Comparison of ENCODE assay signal across 12 mouse cellular contexts in genomic region chr17:71256806-71257536, GRCm38 (mm10). TPM values are rescaled to one million over a fixed set of nuclear protein-coding genes. Genes with fewer than 3 reads are reported as not detected.
A peak's percentile ranks its signal among the peaks of the same experiment; 100 is the strongest.
DNase-seq lines count a peak whose midpoint lies in the region; ATAC-seq and TF ChIP-seq lines count a peak whose summit lies in the region.
"Had no signal": no experiment of that assay in that cellular context is flagged by ENCODE, and none has a peak within 500 bp of the region (broad histone marks: within the 10 kb centered on the region; RNA-seq: fewer than 3 reads in every experiment).

No protein-coding gene starts in this region.

- no peaks in the 10 kb centered on the region for H3K9me3 ChIP-seq in G1E (replicated peaks)
- no peaks in the 10 kb centered on the region for H3K9me3 ChIP-seq in heart, embryonic 16.5 days (replicated peaks; ENCODE audit: control insufficient read depth, low read length)
- H3K9me3 ChIP-seq in forebrain, embryonic 12.5 days = no peaks in the 10 kb centered on the region

- H3K27ac ChIP-seq in heart, embryonic 16.5 days (ENCODE audit: low read length) = peak overlapping the region; percentile 40
- H3K27ac ChIP-seq in forebrain, embryonic 12.5 days = no peak overlapping the region
- H3K27ac ChIP-seq: hindbrain, embryonic 14.5 days had no signal

- peaks cover 90% of the 10 kb centered on the region for H3K4me1 ChIP-seq in G1E (ENCODE audit: insufficient read depth, low read depth, low read length)
- H3K4me1 ChIP-seq in heart, embryonic 16.5 days (ENCODE audit: control insufficient read depth, insufficient read depth, low read length) = peaks cover 37% of the 10 kb centered on the region
- H3K4me1 ChIP-seq in lung, adult 2 months (ENCODE audit: control insufficient read depth, insufficient read depth, low read length) = no peaks in the 10 kb centered on the region; the same call in 1 of the 2 replicates
- no peaks in the 10 kb centered on the region for H3K4me1 ChIP-seq in forebrain, embryonic 12.5 days

- WGBS in heart, embryonic 16.5 days = 54% methylated on average over 13 of the region's 13 CpGs
- 69% methylated on average over 13 of the region's 13 CpGs for WGBS in lung, adult 2 months
- 92% methylated on average over 13 of the region's 13 CpGs for WGBS in forebrain, embryonic 12.5 days

- H3K36me3 ChIP-seq in G1E (replicated peaks) = peaks cover 81% of the 10 kb centered on the region
- H3K36me3 ChIP-seq in heart, embryonic 16.5 days (ENCODE audit: control insufficient read depth, insufficient read depth) = no peaks in the 10 kb centered on the region
- 0 out of 2 replicates have a peak, but pooled peaks cover 4% of the 10 kb centered on the region for H3K36me3 ChIP-seq in forebrain, embryonic 12.5 days (replicated peaks)

- intact Hi-C loops in heart, postnatal 25 days (cut with DNase I) = no loop called here

- H3K9ac ChIP-seq in heart, embryonic 16.5 days (ENCODE audit: low read length) = 0 out of 2 replicates have a peak overlapping the region, but pooled peaks have one; percentile 18
- H3K9ac ChIP-seq in forebrain, embryonic 12.5 days = no peak overlapping the region
- H3K9ac ChIP-seq: hindbrain, embryonic 14.5 days had no signal

- no peaks in the 10 kb centered on the region for H3K27me3 ChIP-seq in G1E (ENCODE audit: insufficient read depth, low read length)
- no peaks in the 10 kb centered on the region for H3K27me3 ChIP-seq in heart, embryonic 16.5 days (ENCODE audit: control insufficient read depth, insufficient read depth, low read length)
- no peaks in the 10 kb centered on the region for H3K27me3 ChIP-seq in forebrain, embryonic 12.5 days

- TF ChIP-seq CTCF in G1E (IDR thresholded peaks at IDR 0.05; ENCODE audit: low read depth, low read length) = no peak
- no peak for TF ChIP-seq CTCF in lung, adult 2 months (IDR thresholded peaks at IDR 0.05; ENCODE audit: insufficient read depth, low read length)

- H3K4me2 ChIP-seq in heart, embryonic 16.5 days (ENCODE audit: low read depth, low read length) = no peak overlapping the region
- H3K4me2 ChIP-seq in forebrain, embryonic 12.5 days = no peak overlapping the region
- H3K4me2 ChIP-seq: hindbrain, embryonic 14.5 days had no signal

- peak; percentile 16; the same call in 1 of the 2 replicates for ATAC-seq in G1E (ENCODE audit: extremely low read depth, insufficient number of reproducible peaks, low FRiP score, poor library complexity, severe bottlenecking)
- ATAC-seq in heart, embryonic 16.5 days (replicated peaks; ENCODE audit: extremely low read depth, insufficient read depth, low FRiP score) = peak; percentile 58
- ATAC-seq in megakaryocyte progenitor cell, adult 5-6 weeks (replicated peaks; ENCODE audit: poor library complexity) = peak; percentile 56
- no peak for ATAC-seq in forebrain, embryonic 12.5 days (ENCODE audit: low FRiP score)

- peak overlapping the region; percentile 74; the same call in 1 of the 2 replicates for H3K4me3 ChIP-seq in G1E (ENCODE audit: low read depth, low read length)
- H3K4me3 ChIP-seq in heart, embryonic 16.5 days (ENCODE audit: low read length) = no peak overlapping the region
- no peak overlapping the region for H3K4me3 ChIP-seq in lung, adult 2 months (replicated peaks; ENCODE audit: extremely low read depth, low read depth, low read length)
- no peak overlapping the region for H3K4me3 ChIP-seq in forebrain, embryonic 12.5 days (replicated peaks)

- peak; percentile 96 for DNase-seq in heart, adult 11 months
- no peak for DNase-seq in heart, postnatal 25 days (ENCODE audit: low spot score)
- DNase-seq in G1E (ENCODE audit: low spot score) = peak; percentile 55
- DNase-seq in urinary bladder, postnatal 14 days (ENCODE audit: low spot score) = no peak
- DNase-seq in lung, adult 2 months = no peak
- DNase-seq: adrenal gland, adult 8-10 months; cerebellum, adult 9-11 months; kidney, postnatal 10 days had no signal

- TF ChIP-seq POLR2A in lung, adult 2 months (IDR thresholded peaks at IDR 0.05; ENCODE audit: borderline replicate concordance, extremely low read depth, low read depth, low read length) = no peak

RNA-seq across cellular contexts. Expression of gene Emilin2, which starts 54.8 kb away (rescaled TPM):
- 10 to 100 TPM; 64.3 to 73.1 TPM for total RNA-seq in heart, postnatal 25 days (2021)
- total RNA-seq in G1E (2014; fragmentation: Nextera tagmentation) = 80.3 and 81.3 TPM in 2 replicates
- total RNA-seq in G1E (2017) = 137 and 170 TPM in 2 replicates
- 106 and 131 TPM in 2 replicates for polyA plus RNA-seq in G1E (2012)
- polyA plus RNA-seq in heart, embryonic 16.5 days (2015; fragmentation: Nextera tagmentation; extraction: Ambion mirVana) = 35.5 and 38.7 TPM in 2 replicates
- 14.6 and 16.3 TPM in 2 replicates for total RNA-seq in megakaryocyte progenitor cell, adult 5-6 weeks (2015)
- 20.0 and 23.5 TPM in 2 replicates for total RNA-seq in megakaryocyte progenitor cell, adult 5-6 weeks (2017)
- 17.3 and 18.7 TPM in 2 replicates for polyA plus RNA-seq in lung, adult 2 months (2012; rRNA removed)
- polyA plus RNA-seq in forebrain, embryonic 12.5 days (2016; fragmentation: Nextera tagmentation; extraction: Ambion mirVana) = 5.5 and 6.1 TPM in 2 replicates

Comparison
In these comparisons a context has a peak if more than half of its experiments do, and no peak if none do; other contexts are left out.
1. DNase-seq: peak in heart, adult 11 months (single experiment) and G1E (single experiment); none in heart, postnatal 25 days (single experiment), urinary bladder, postnatal 14 days (single experiment) and lung, adult 2 months (single experiment).